Mouse (Mus musculus) liver, embryonic 16.5 days (tissue): ENCODE measurements around the gene Otos. TPM values are rescaled to one million over a fixed set of nuclear protein-coding genes. Genes with fewer than 3 reads are reported as not detected.

ENCODE experiments used
- ATAC-seq: fragments of 200-750 bp; cut with Nextera tagmentation; 2 replicates; pipeline ENCODE4 v1.8.0; 2017; ENCODE audit warnings: low read depth, mild to moderate bottlenecking, moderate number of reproducible peaks, moderate library complexity
- H3K27ac ChIP-seq: fragments of 300-500 bp; sonication (generic); 2 replicates; pipeline ENCODE4 v1.5.1; 2014; ENCODE audit warnings: mild to moderate bottlenecking, low read length
- H3K27me3 ChIP-seq: fragments of 300-500 bp; sonication (generic); 2 replicates; pipeline ENCODE4 v1.6.1; 2014; ENCODE audit warnings: low read depth, low read length, mixed read lengths; ENCODE audit not compliant: control insufficient read depth, insufficient read depth
- H3K36me3 ChIP-seq: fragments of 300-500 bp; sonication (generic); 2 replicates; pipeline ENCODE4 v1.6.1; 2014; ENCODE audit warnings: mild to moderate bottlenecking; ENCODE audit not compliant: control insufficient read depth, insufficient read depth
- H3K4me1 ChIP-seq: fragments of 300-500 bp; sonication (generic); 2 replicates; pipeline ENCODE4 v1.6.1; 2014; ENCODE audit warnings: low read depth, low read length, mixed read lengths; ENCODE audit not compliant: control insufficient read depth
- H3K4me2 ChIP-seq: fragments of 300-500 bp; sonication (generic); 2 replicates; pipeline ENCODE4 v1.6.1; 2014; ENCODE audit warnings: low read depth, low read length, mixed read lengths
- H3K4me3 ChIP-seq: fragments of 300-500 bp; sonication (generic); 2 replicates; pipeline ENCODE4 v1.5.1; 2014; ENCODE audit warnings: low read depth, mild to moderate bottlenecking, low read length
- H3K9ac ChIP-seq: fragments of 300-500 bp; sonication (generic); 2 replicates; pipeline ENCODE4 v1.6.1; 2014; ENCODE audit warnings: low read depth, low read length
- H3K9me3 ChIP-seq: fragments of 300-500 bp; sonication (generic); replicated peaks from 2 replicates; pipeline ENCODE4 v1.6.1; 2016; ENCODE audit warnings: low read length; ENCODE audit not compliant: control insufficient read depth
- WGBS: fragments of 180-500 bp; shearing (Covaris S2); extraction: QIAGEN DNeasy Blood & Tissue Kit; methylation state at CpG from one replicate; pipeline ENCODE4 v1.1.7; 2014; ENCODE audit not compliant: insufficient replicate concordance; 5-methylcytosine and 5-hydroxymethylcytosine counted together
- polyA plus RNA-seq: library from polyadenylated mRNA; unstranded; fragments of >200 nt; fragmentation: Nextera tagmentation; extraction: Ambion mirVana; gene quantifications from 2 replicates; pipeline ENCODE4 v1.2.1, GENCODE M21; 2015

The Otos gene
- polyA plus RNA-seq, 1 experiment from 2014 or later = 0.06 TPM

DNA sequence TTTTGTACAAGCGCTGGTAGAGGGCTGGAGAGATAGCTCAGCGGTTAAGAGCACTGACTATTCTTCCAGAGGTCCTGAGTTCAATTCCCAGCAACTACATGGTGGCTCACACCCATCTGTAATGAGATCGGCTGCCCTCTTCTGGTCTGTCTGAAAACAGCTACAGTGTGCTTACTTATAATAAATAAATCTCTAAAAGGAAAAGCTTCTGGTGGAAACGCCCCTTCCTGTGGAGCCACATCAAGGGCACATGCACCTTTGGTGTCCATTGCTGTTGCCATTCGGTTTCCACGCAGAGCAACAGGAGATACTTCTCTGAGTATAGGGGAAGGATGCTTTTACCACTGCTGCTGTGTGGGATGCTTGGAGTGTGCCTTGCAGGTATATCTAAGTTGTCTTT is 15.7 kb downstream of the Otos start:
- Histone ChIP-seq H3K4me1 (no peaks in the 10 kb centered on the region), H3K9ac (no peak overlapping the region), H3K27me3 (no peaks in the 10 kb centered on the region), H3K36me3 (no peaks in the 10 kb centered on the region; the same call in 1 of the 2 replicates), H3K9me3 (no peaks in the 10 kb centered on the region), H3K27ac (no peak overlapping the region), H3K4me2 (no peak overlapping the region), H3K4me3 (no peak overlapping the region)
- 46% methylated on average over 6 of the region's 6 CpGs for WGBS
- ATAC-seq = no peak

DNA sequence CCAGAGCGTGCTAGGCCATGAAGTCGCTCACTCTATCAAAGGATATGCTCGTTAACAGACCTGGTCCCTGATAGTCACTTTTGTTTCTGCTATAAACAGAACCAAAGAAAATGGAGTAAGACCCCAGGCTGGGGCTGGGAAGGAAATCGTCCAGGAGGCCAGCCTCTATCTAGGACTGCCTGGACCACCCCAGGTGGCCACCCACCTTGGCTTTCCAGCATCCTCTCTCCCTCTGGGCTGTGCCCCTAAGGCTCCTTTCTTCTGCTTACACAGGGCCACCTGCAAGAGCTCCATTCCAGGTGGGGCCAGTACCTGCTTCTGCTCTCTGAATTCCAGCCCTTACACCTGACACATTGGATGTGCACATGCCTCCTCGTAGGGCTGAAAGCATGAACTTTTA is 16.4 kb downstream of the Otos start:
- Histone ChIP-seq H3K27ac (no peak overlapping the region), H3K9ac (no peak overlapping the region), H3K27me3 (no peaks in the 10 kb centered on the region), H3K9me3 (no peaks in the 10 kb centered on the region), H3K4me3 (no peak overlapping the region), H3K36me3 (no peaks in the 10 kb centered on the region; the same call in 1 of the 2 replicates), H3K4me1 (no peaks in the 10 kb centered on the region), H3K4me2 (no peak overlapping the region)
- 56% methylated on average over 5 of the region's 5 CpGs for WGBS
- no peak for ATAC-seq

DNA sequence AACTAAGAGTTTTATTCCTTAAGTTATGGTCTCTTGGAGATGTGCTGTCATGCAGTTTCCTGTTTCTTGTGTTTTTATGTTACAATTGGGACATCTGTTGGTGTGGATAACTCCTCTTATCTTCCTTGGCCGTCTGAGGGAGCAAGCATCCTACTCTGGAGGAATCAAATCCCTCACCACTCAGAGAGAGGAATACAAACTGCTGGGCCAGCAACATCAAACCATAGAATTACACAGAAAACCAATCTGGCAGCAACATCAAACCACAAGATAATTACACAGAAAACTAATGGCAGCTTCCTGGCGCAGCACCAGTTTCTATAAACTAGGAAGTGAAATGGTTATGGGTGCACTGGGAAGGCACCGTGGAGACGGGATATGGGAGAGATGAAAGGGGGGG is 20.4 kb downstream of the Otos start:
- no peak overlapping the region for H3K4me3 ChIP-seq

DNA sequence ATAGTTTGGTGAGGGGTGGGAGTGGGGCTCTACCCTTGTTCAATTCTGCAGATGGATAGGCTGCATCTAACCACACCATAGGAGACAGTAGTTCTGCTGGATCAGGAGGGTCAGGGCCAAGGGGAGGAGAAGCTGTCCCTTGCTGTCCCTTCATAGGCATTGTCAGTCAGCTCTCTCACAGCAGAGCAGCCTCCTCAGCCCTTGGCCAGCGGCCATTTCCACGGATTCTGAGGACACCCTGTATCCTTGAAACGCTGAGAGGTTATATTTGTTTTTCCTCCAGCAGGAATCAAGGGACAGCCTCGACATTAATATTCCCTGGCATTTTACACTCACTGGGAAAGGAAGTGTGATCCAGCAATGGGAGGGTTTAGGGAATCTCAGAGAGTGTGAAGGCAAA is 30.3 kb downstream of the Otos start:
- no peaks in the 10 kb centered on the region for H3K9me3 ChIP-seq
- H3K4me2 ChIP-seq = no peak overlapping the region
- no peak for ATAC-seq
- H3K4me1 ChIP-seq = no peaks in the 10 kb centered on the region
- WGBS = 45% methylated on average over 4 of the region's 4 CpGs
- H3K27ac ChIP-seq = no peak overlapping the region
- no peaks in the 10 kb centered on the region for H3K36me3 ChIP-seq
- no peaks in the 10 kb centered on the region for H3K27me3 ChIP-seq
- H3K9ac ChIP-seq = no peak overlapping the region
- H3K4me3 ChIP-seq = no peak overlapping the region

More for the DNA sequence above, 20.4 kb downstream of the Otos start:
- no peaks in the 10 kb centered on the region for H3K36me3 ChIP-seq
- no peaks in the 10 kb centered on the region for H3K9me3 ChIP-seq
- H3K9ac ChIP-seq = no peak overlapping the region
- ATAC-seq = no peak
- WGBS = 37% methylated on average over 4 of the region's 4 CpGs
- no peaks in the 10 kb centered on the region for H3K4me1 ChIP-seq
- H3K27me3 ChIP-seq = no peaks in the 10 kb centered on the region
- no peak overlapping the region for H3K27ac ChIP-seq
- H3K4me2 ChIP-seq = no peak overlapping the region

DNA sequence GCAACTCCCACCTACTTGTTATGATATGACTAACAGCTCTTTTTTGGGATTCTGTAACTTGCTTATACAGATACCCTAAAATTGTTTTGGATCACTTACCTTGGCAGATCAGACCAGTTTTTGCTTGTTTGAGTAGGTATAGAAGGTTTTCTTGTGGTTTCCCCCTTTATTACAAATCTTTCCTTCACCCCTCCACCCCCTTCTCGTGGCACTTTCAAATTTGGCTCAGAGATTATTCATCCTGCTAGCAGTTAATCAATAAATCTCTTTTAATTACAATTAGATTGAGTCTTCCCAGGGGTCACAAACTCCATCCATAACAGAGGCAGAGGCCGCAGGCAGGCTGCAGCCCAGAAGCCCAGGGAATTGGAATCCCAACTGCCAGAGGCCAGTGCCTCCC is 31.2 kb downstream of the Otos start, which contains the start of gene Olfr12:
Gene Olfr12 (plus strand): TSS at position 301 of the 400 bp plus-strand sequence.
- H3K27ac ChIP-seq = no peak within 1 kb of the TSS
- H3K4me2 ChIP-seq = no peak within 1 kb of the TSS
- no peak within 1 kb of the TSS for H3K4me3 ChIP-seq
- no peaks in the 10 kb centered on the region for H3K36me3 ChIP-seq
- no peaks in the 10 kb centered on the region for H3K9me3 ChIP-seq
- no peaks in the 10 kb centered on the region for H3K27me3 ChIP-seq
- no peak for ATAC-seq
- H3K4me1 ChIP-seq = no peaks in the 10 kb centered on the region
- H3K9ac ChIP-seq = no peak within 1 kb of the TSS
- WGBS = 45% methylated on average over 2 of the region's 2 CpGs

DNA sequence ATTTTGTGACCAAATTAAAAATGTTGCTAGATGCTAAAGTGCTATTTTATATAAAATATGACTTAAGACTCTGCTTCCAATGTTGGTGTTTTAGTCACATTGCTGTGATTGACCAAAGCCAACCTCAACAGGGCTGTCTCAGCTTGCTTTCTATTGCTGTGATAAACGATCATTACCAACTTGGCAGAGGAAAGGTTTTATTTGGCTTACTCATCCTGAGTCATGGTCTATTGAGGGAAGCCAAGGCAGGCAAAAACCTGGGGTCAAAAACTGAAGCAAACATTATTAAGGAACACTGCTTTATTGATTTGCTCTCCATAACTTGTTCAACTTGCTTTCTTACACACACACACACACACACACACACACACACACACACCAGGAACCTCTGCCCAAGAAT is 32.6 kb downstream of the Otos start:
- no peak overlapping the region for H3K4me2 ChIP-seq
- H3K4me1 ChIP-seq = no peaks in the 10 kb centered on the region
- no peak overlapping the region for H3K4me3 ChIP-seq
- no peak overlapping the region for H3K27ac ChIP-seq
- 35% methylated on average over 1 of the region's 1 CpGs for WGBS
- no peaks in the 10 kb centered on the region for H3K27me3 ChIP-seq
- H3K9me3 ChIP-seq = no peaks in the 10 kb centered on the region
- no peak overlapping the region for H3K9ac ChIP-seq
- no peaks in the 10 kb centered on the region for H3K36me3 ChIP-seq
- no peak for ATAC-seq

DNA sequence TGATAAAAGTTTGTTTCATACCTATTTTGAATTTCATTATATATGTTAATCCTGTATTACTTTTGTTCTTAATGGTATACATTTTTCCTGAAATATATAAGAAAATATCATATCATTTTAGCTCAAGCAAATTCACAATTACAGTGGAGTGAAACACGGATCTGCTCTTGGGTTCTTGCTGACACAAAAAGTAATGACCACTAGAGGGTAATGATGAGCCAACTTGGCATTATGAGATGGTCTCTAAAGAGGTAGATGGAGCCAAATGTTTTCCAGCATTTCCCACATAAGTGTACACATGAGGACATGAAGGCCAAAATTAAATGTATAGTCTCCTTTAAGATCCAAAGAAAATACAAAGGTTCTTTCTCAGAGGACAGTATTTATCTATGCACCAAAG is 34.1 kb downstream of the Otos start:
- no peak for ATAC-seq
- no peak overlapping the region for H3K9ac ChIP-seq
- no peaks in the 10 kb centered on the region for H3K4me1 ChIP-seq
- no peaks in the 10 kb centered on the region for H3K9me3 ChIP-seq
- no peak overlapping the region for H3K27ac ChIP-seq
- no peaks in the 10 kb centered on the region for H3K27me3 ChIP-seq
- H3K4me3 ChIP-seq = no peak overlapping the region
- 3% methylated on average over 1 of the region's 1 CpGs for WGBS
- no peaks in the 10 kb centered on the region for H3K36me3 ChIP-seq
- H3K4me2 ChIP-seq = no peak overlapping the region

DNA sequence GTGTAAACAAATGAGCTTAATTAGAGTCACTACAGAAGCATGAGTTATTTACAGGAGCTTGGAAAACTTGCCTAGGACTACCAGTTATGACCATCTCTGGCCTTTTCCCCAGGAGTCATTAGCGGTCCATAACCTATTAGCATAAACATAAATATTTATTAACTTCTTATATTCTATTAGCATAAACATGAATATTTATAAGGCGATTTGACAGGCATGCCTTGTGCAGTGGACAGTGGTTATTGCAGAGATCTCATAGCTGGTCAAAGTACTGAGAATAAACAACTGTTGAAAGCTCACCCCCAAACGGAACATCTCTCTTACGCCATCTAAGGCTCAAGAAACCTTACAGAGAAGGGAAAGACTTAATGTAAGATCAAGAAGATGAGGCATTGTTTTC is 35.5 kb downstream of the Otos start:
- Histone ChIP-seq H3K9me3 (no peaks in the 10 kb centered on the region), H3K27me3 (no peaks in the 10 kb centered on the region), H3K27ac (no peak overlapping the region), H3K4me3 (no peak overlapping the region), H3K9ac (no peak overlapping the region), H3K4me2 (no peak overlapping the region), H3K4me1 (no peaks in the 10 kb centered on the region), H3K36me3 (no peaks in the 10 kb centered on the region)
- ATAC-seq = no peak
- WGBS = 29% methylated on average over 4 of the region's 4 CpGs

DNA sequence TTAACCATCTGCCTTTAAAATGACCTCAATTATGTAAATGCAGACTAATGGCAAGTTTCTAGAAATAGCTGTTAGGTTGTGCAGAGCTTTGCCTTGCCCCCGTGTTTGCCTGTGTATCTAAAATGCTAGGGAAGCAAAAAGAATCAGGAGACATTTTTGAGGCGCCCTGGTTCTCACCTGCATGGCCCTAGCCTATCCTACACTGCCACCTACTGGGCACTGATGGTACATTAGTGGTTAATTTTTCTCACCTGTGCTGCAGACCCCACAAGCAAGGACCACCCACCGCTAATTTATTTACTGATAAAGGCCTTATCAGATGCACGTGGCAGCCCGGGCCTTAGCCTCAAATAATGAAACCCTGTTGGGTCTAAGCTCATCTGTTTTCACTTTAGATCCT is 37.6 kb downstream of the Otos start:
- Histone ChIP-seq H3K4me3 (no peak overlapping the region), H3K36me3 (no peaks in the 10 kb centered on the region), H3K9me3 (no peaks in the 10 kb centered on the region), H3K4me1 (no peaks in the 10 kb centered on the region), H3K4me2 (no peak overlapping the region), H3K9ac (no peak overlapping the region), H3K27ac (no peak overlapping the region), H3K27me3 (no peaks in the 10 kb centered on the region)
- no peak for ATAC-seq
- WGBS = 3% methylated on average over 5 of the region's 5 CpGs

DNA sequence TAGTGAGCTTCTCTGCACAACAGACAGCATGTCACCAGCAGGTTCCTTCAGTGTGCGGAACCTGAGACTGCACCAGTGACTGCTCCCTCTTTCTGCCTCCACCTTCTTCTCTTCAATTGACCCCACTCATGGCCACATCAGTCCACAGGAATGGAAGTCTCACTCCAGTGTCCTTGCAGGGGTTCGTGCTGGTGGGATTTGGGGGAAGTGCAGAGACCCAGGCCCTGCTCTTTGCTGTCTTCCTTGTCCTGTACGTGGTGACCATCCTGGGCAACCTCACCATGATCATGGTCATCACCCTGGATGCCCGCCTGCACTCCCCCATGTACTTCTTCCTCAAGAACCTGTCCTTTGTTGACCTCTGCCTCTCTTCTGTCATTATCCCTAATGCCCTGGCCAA is 40.9 kb downstream of the Otos start:
- no peaks in the 10 kb centered on the region for H3K27me3 ChIP-seq
- H3K4me1 ChIP-seq = no peaks in the 10 kb centered on the region
- H3K9ac ChIP-seq = no peak overlapping the region
- H3K4me2 ChIP-seq = no peak overlapping the region
- H3K27ac ChIP-seq = no peak overlapping the region
- H3K4me3 ChIP-seq = no peak overlapping the region
- no peak for ATAC-seq
- H3K36me3 ChIP-seq = no peaks in the 10 kb centered on the region
- no peaks in the 10 kb centered on the region for H3K9me3 ChIP-seq
- WGBS = 54% methylated on average over 4 of the region's 4 CpGs
